Mouse (Mus musculus) liver, embryonic 14.5 days (tissue): ENCODE measurements around the gene Fen1. TPM values are rescaled to one million over a fixed set of nuclear protein-coding genes. Genes with fewer than 3 reads are reported as not detected.

Experiments
- ATAC-seq: fragments of 200-750 bp; cut with Nextera tagmentation; 2 replicates; pipeline ENCODE4 v1.8.0; 2017; ENCODE audit warnings: moderate number of reproducible peaks, mild to moderate bottlenecking, moderate library complexity; ENCODE audit not compliant: insufficient read depth
- DNase-seq, 3 experiments: peaks; one replicate each; pipeline ENCODE4 v3.0.0-alpha.2; 2012 to 2013; ENCODE audit warnings: low read depth in 3 of 3, low spot score in 3 of 3
- H3K27ac ChIP-seq: fragments of 300-500 bp; sonication (generic); 2 replicates; pipeline ENCODE4 v1.5.1; 2014; ENCODE audit warnings: moderate library complexity, mild to moderate bottlenecking, control low read depth, inconsistent platforms
- H3K27me3 ChIP-seq: fragments of 300-500 bp; sonication (generic); 2 replicates; pipeline ENCODE4 v1.6.1; 2014; ENCODE audit warnings: mild to moderate bottlenecking, low read length, moderate library complexity; ENCODE audit not compliant: control insufficient read depth, insufficient read depth
- H3K36me3 ChIP-seq: fragments of 300-500 bp; sonication (generic); replicated peaks from 2 replicates; pipeline ENCODE4 v1.6.1; 2014; ENCODE audit warnings: low read depth; ENCODE audit not compliant: control insufficient read depth, insufficient read depth
- H3K4me1 ChIP-seq, 2 experiments: fragments of 200-500 bp in 1 of 2; fragments of 300-500 bp in 1 of 2; sonication (generic) in 1 of 2; replicated peaks; 2 replicates each; pipeline ENCODE4 v1.6.1; 2012 to 2014; ENCODE audit warnings: antibody characterized with exemption in 1 of 2, inconsistent platforms in 1 of 2, low read length in 1 of 2; ENCODE audit not compliant: control insufficient read depth in 2 of 2, insufficient read depth in 2 of 2
- H3K4me2 ChIP-seq: fragments of 300-500 bp; sonication (generic); 2 replicates; pipeline ENCODE4 v1.6.1; 2014; ENCODE audit warnings: low read depth, mild to moderate bottlenecking, control low read depth, moderate library complexity
- H3K4me3 ChIP-seq, 2 experiments: fragments of 200-500 bp in 1 of 2; fragments of 300-500 bp in 1 of 2; sonication (generic) in 1 of 2; 2 replicates each; pipeline ENCODE4 v1.5.1; 2012 to 2014; ENCODE audit warnings: low read depth in 2 of 2, low read length in 2 of 2, mild to moderate bottlenecking in 2 of 2, control low read depth in 1 of 2, inconsistent platforms in 1 of 2, moderate library complexity in 1 of 2; ENCODE audit not compliant: insufficient read depth in 1 of 2
- H3K9ac ChIP-seq: fragments of 300-500 bp; sonication (generic); replicated peaks from 2 replicates; pipeline ENCODE4 v1.6.1; 2014; ENCODE audit warnings: mild to moderate bottlenecking, control low read depth, moderate library complexity
- H3K9me3 ChIP-seq: fragments of 300-500 bp; sonication (generic); 2 replicates; pipeline ENCODE4 v1.6.1; 2016; ENCODE audit warnings: low read length, mixed read lengths; ENCODE audit not compliant: control insufficient read depth
- CTCF ChIP-seq: IDR thresholded peaks from 2 replicates; pipeline ENCODE4 v1.5.1; 2016; ENCODE audit warnings: antibody characterized with exemption, low read depth, control low read depth
- EP300 ChIP-seq: IDR thresholded peaks from 2 replicates; pipeline ENCODE4 v1.6.1; 2016; ENCODE audit warnings: antibody characterized with exemption, low read depth
- WGBS: fragments of 180-500 bp; shearing (Covaris S2); extraction: QIAGEN DNeasy Blood & Tissue Kit; methylation state at CpG from one replicate; pipeline ENCODE4 v1.1.7; 2014; ENCODE audit not compliant: insufficient replicate concordance; 5-methylcytosine and 5-hydroxymethylcytosine counted together
- polyA plus RNA-seq, 2 experiments: library from polyadenylated mRNA; depleted of rRNA in 1 of 2; stranded (reverse) in 1 of 2; unstranded in 1 of 2; fragments of >200 nt; fragmentation: Nextera tagmentation in 1 of 2; extraction: Ambion mirVana in 1 of 2; gene quantifications; 2 replicates each; pipeline versions ENCODE4 v1.2.1 to v1.2.3; 2012 to 2014

Gene Fen1
- polyA plus RNA-seq, 2 experiments, result 75.8 to 131 TPM

DNA sequence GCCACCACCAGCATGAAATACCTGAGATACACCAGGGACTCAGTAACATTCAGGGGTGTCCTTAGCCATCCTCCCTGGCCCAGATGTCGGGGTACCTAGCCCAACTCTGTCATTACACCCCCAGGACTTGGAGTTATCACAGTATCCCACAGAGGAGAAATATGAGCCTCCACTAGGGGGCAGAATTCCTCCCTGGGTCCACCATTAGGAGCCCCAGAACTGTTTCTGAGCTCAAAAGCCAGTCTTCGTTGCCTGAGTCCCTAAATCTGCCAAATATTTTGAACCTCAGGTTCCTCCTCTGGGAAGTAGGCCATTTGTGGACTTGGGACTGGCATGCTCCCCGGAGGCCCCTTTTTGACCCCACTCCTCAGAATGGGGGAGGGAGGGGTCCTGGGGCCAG lies 15.1 kb upstream of the Fen1 start:
- Histone ChIP-seq H3K27ac (no peak overlapping the region), H3K9ac (no peak overlapping the region), H3K4me2 (no peak overlapping the region), H3K4me3 (no peak overlapping the region), H3K4me1 (0 out of 4 replicates have a peak, but pooled peaks cover 0 to 2% of the 10 kb centered on the region in 2 experiments), H3K9me3 (no peaks in the 10 kb centered on the region), H3K27me3 (no peaks in the 10 kb centered on the region), H3K36me3 (no peaks in the 10 kb centered on the region)
- TF ChIP-seq EP300 (no peak), CTCF (peak; percentile 76)
- ATAC-seq, result peak; percentile 25; the same call in 1 of the 2 replicates
- 35% methylated on average over 3 of the region's 3 CpGs for WGBS
- peak in 2 of 3 experiments; percentile 41 to 45 for DNase-seq

DNA sequence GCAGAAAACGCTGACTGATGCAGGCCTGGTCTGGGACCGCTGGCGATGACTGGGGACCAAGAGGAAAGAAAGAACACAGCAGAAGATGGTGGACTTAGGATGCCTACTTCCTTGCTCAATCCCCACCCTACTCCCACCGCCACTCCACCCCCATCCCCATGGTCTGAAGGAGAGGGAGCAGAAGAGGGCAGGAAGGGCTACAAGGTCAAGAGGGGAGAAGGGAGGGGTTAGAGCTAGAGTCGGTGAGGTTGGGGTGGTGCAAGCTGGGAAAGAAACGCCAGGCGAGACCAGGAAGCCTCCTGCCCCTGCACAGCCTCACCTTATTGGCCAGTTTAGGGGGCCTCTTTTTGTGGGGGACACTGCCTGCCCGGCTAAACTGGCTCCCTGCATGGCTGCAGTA lies 12.1 kb upstream of the Fen1 start:
- ATAC-seq, result no peak
- no peaks in the 10 kb centered on the region for H3K36me3 ChIP-seq
- H3K4me2 ChIP-seq, result no peak overlapping the region
- TF ChIP-seq CTCF (no peak), EP300 (no peak)
- H3K27me3 ChIP-seq, result no peaks in the 10 kb centered on the region
- H3K9ac ChIP-seq, result no peak overlapping the region
- H3K9me3 ChIP-seq, result no peaks in the 10 kb centered on the region
- no peaks in the 10 kb centered on the region for H3K4me1 ChIP-seq
- WGBS, result 68% methylated on average over 8 of the region's 8 CpGs
- H3K4me3 ChIP-seq, result no peak overlapping the region
- no peak for DNase-seq
- H3K27ac ChIP-seq, result no peak overlapping the region

DNA sequence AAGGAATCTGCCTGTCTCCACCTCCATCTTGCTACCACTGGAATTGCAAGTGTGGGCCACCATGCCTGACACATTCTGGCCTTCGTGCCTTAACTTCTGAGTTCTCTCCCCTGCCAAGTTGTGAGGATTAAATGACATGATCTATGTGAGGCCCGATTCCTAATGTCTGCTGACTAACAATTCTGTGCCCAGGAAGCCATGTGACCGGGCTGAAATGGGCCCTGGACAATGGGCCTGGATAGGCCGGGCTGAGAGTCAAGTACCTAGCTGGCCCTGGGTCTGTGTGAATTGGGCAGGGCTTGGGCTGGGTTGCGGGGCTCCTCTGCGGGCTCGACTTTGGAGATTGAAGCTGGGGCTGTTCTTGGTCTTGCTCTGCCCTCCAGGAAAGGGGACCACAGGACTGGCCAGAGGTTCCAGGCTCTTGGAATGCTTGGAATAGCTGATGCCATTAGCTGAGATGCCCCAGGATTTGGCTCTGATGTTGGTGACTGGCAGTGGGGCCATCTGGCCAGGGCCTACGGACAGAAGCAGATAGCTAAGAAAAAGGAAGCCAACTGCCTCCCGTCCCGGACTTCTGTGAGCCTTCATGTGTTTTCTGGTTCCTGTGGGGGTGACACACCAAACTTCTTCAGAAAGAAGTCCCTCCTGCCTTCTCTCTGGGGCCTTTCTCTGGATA lies 10.0 kb upstream of the Fen1 start:
- TF ChIP-seq CTCF (no peak), EP300 (no peak)
- Histone ChIP-seq H3K27ac (no peak overlapping the region), H3K4me2 (no peak overlapping the region), H3K4me1 (no peaks in the 10 kb centered on the region), H3K27me3 (no peaks in the 10 kb centered on the region), H3K9ac (no peak overlapping the region), H3K4me3 (no peak overlapping the region), H3K36me3 (no peaks in the 10 kb centered on the region; the same call in 1 of the 2 replicates), H3K9me3 (no peaks in the 10 kb centered on the region)
- ATAC-seq (no peak), DNase-seq (no peak)
- 73% methylated on average over 10 of the region's 10 CpGs for WGBS

DNA sequence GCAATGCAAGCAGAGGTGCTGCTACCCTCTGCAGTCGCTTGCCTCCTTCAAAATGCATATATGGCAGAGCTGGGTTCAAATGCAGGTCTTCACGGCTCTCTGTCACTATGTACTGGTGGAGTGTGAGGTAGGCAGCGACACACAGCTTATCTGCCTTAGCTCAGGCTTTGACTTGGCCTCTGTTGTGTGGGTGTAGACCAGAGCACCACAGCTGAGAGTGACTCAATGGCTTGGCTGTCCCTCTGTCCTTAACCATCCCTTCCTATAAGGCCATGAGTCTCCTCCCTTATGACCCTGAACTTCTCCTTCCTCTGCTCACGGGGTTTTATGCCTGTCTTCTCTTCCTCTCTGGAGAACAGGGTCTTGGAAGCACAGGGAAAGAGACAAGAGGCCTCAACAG lies 6.9 kb upstream of the Fen1 start:
- TF ChIP-seq EP300 (no peak), CTCF (no peak)
- H3K4me1 ChIP-seq, result no peaks in the 10 kb centered on the region
- H3K4me2 ChIP-seq, result no peak overlapping the region
- H3K9ac ChIP-seq, result no peak overlapping the region
- no peak overlapping the region for H3K27ac ChIP-seq
- no peaks in the 10 kb centered on the region for H3K9me3 ChIP-seq
- H3K36me3 ChIP-seq, result peaks cover 12% of the 10 kb centered on the region
- 45% methylated on average over 4 of the region's 4 CpGs for WGBS
- ATAC-seq (no peak; the same call in 1 of the 2 replicates), DNase-seq (peak in 1 of 3 experiments; percentile 7)
- H3K4me3 ChIP-seq, result no peak overlapping the region
- no peaks in the 10 kb centered on the region for H3K27me3 ChIP-seq

DNA sequence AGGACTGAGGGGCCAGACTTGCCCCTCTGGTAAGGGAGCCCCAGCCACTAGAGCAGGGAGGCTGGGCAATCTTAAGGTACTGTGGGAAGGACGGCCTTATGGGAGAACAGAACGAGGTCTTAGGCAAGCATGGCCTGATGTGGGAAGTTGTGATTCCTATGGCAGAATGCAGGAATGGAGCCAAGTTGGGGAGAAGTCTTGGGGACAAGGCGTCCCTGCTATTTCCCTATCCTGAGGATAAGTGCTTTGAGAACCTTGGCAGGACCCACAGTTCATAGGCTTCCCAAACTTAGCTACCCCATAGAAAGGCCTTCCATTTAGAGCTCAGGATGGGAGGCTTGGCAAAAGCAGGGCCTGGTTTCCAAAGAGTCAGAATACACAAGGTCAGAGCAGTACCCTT lies 4.9 kb upstream of the Fen1 start:
- H3K4me2 ChIP-seq, result no peak overlapping the region
- H3K9me3 ChIP-seq, result no peaks in the 10 kb centered on the region
- H3K4me1 ChIP-seq, result peaks cover 4 to 6% of the 10 kb centered on the region in 2 experiments; a peak in 1 of 4 replicates
- H3K4me3 ChIP-seq, result no peak overlapping the region
- TF ChIP-seq CTCF, result no peak
- TF ChIP-seq EP300, result no peak
- ATAC-seq, result no peak
- no peak overlapping the region for H3K27ac ChIP-seq
- no peak overlapping the region for H3K9ac ChIP-seq
- WGBS, result 66% methylated on average over 3 of the region's 3 CpGs
- H3K27me3 ChIP-seq, result no peaks in the 10 kb centered on the region
- peaks cover 12% of the 10 kb centered on the region for H3K36me3 ChIP-seq
- no peak for DNase-seq
